Mouse (Mus musculus) MEL (cell line): ENCODE measurements around the gene Ssc5d. TPM values are rescaled to one million over a fixed set of nuclear protein-coding genes. Genes with fewer than 3 reads are reported as not detected.

ENCODE experiments used
- DNase-seq: peaks from one replicate; pipeline ENCODE4 v3.0.0; 2011; ENCODE audit warnings: low read depth, low spot score
- H3K27ac ChIP-seq: 2 replicates; pipeline ENCODE4 v1.5.1; 2012; ENCODE audit warnings: low read depth, mild to moderate bottlenecking, control low read depth, low read length, moderate library complexity; ENCODE audit not compliant: control insufficient read depth
- H3K27me3 ChIP-seq, 2 experiments: fragments of 150-350 bp in 1 of 2; sonication (generic) in 1 of 2; 2 replicates each; pipeline ENCODE4 v1.6.1; 2012; ENCODE audit warnings: low read length in 2 of 2, mild to moderate bottlenecking in 2 of 2, improper control_type of control experiment in 1 of 2, moderate library complexity in 1 of 2; ENCODE audit not compliant: insufficient read depth in 2 of 2, control insufficient read depth in 1 of 2
- H3K36me3 ChIP-seq, 2 experiments: 2 replicates each; pipeline ENCODE4 v1.6.1; 2012 to 2014; ENCODE audit warnings: low read length in 2 of 2, improper control_type of control experiment in 1 of 2, inconsistent platforms in 1 of 2, mild to moderate bottlenecking in 1 of 2; ENCODE audit not compliant: insufficient read depth in 2 of 2, control insufficient read depth in 1 of 2
- H3K4me1 ChIP-seq, 2 experiments: fragments of 150-350 bp in 1 of 2; sonication (generic) in 1 of 2; 2 replicates each; pipeline ENCODE4 v1.6.1; 2012; ENCODE audit warnings: low read length in 2 of 2, improper control_type of control experiment in 1 of 2, mild to moderate bottlenecking in 1 of 2; ENCODE audit not compliant: insufficient read depth in 2 of 2, control insufficient read depth in 1 of 2
- H3K4me3 ChIP-seq, 2 experiments: fragments of 150-350 bp in 1 of 2; sonication (generic) in 1 of 2; 2 replicates each; pipeline ENCODE4 v1.5.1; 2012; ENCODE audit warnings: low read depth in 2 of 2, low read length in 2 of 2, mild to moderate bottlenecking in 2 of 2, moderate library complexity in 2 of 2, control low read depth in 1 of 2, improper control_type of control experiment in 1 of 2; ENCODE audit not compliant: control insufficient read depth in 1 of 2, insufficient read depth in 1 of 2
- H3K79me2 ChIP-seq: 2 replicates; pipeline ENCODE4 v1.6.1; 2012; ENCODE audit warnings: mild to moderate bottlenecking, low read length, moderate library complexity; ENCODE audit not compliant: control insufficient read depth, poor library complexity, insufficient read depth
- H3K9ac ChIP-seq: 2 replicates; pipeline ENCODE4 v1.6.1; 2012; ENCODE audit warnings: low read depth, mild to moderate bottlenecking, control low read depth, low read length, moderate library complexity; ENCODE audit not compliant: control insufficient read depth, poor library complexity, severe bottlenecking
- H3K9me3 ChIP-seq: fragments of 150-350 bp; sonication (generic); replicated peaks from 2 replicates; pipeline ENCODE4 v1.6.1; 2012; ENCODE audit warnings: mild to moderate bottlenecking, low read length, improper control_type of control experiment, moderate library complexity; ENCODE audit not compliant: insufficient read depth
- BHLHE40 ChIP-seq: IDR thresholded peaks from 2 replicates; pipeline ENCODE4 v1.6.1; 2012; ENCODE audit warnings: low read depth, mild to moderate bottlenecking, inconsistent platforms, low read length, improper control_type of control experiment, borderline replicate concordance
- CHD1 ChIP-seq: IDR thresholded peaks from 2 replicates; pipeline ENCODE4 v1.6.1; 2012; ENCODE audit warnings: low read depth, mild to moderate bottlenecking, inconsistent platforms, low read length, improper control_type of control experiment
- E2F4 ChIP-seq: IDR thresholded peaks from 2 replicates; pipeline ENCODE4 v1.6.1; 2011; ENCODE audit warnings: low read depth, low read length, improper control_type of control experiment, borderline replicate concordance
- ELF1 ChIP-seq: IDR thresholded peaks from 2 replicates; pipeline ENCODE4 v1.6.1; 2014; ENCODE audit warnings: low read depth, mild to moderate bottlenecking, inconsistent platforms, low read length, improper control_type of control experiment, moderate library complexity
- EP300 ChIP-seq, 2 experiments: IDR thresholded peaks; 2 replicates each; pipeline ENCODE4 v1.6.1; 2011; ENCODE audit warnings: improper control_type of control experiment in 2 of 2, low read length in 2 of 2, low read depth in 1 of 2, mild to moderate bottlenecking in 1 of 2
- ETS1 ChIP-seq: IDR thresholded peaks from 2 replicates; pipeline ENCODE4 v1.6.1; 2012; ENCODE audit warnings: low read depth, mild to moderate bottlenecking, inconsistent platforms, low read length, improper control_type of control experiment, moderate library complexity
- GABPA ChIP-seq: IDR thresholded peaks from 2 replicates; pipeline ENCODE4 v1.6.1; 2012; ENCODE audit warnings: low read depth, mild to moderate bottlenecking, inconsistent platforms, low read length, improper control_type of control experiment, moderate library complexity
- HCFC1 ChIP-seq: IDR thresholded peaks from 2 replicates; pipeline ENCODE4 v1.6.1; 2012; ENCODE audit warnings: low read depth, mild to moderate bottlenecking, inconsistent platforms, low read length, improper control_type of control experiment, moderate library complexity
- JUND ChIP-seq: IDR thresholded peaks from 2 replicates; pipeline ENCODE4 v1.6.1; 2011; ENCODE audit warnings: low read depth, mild to moderate bottlenecking, improper control_type of control experiment, low read length
- KAT2A ChIP-seq: conservative IDR thresholded peaks from 2 replicates; pipeline ENCODE4 v1.6.1; 2012; ENCODE audit warnings: low read depth, low read length, improper control_type of control experiment, inconsistent platforms
- MAX ChIP-seq: IDR thresholded peaks from 2 replicates; pipeline ENCODE4 v1.6.1; 2011; ENCODE audit warnings: low read length, improper control_type of control experiment
- MAZ ChIP-seq: IDR thresholded peaks from 2 replicates; pipeline ENCODE4 v1.6.1; 2012; ENCODE audit warnings: low read depth, mild to moderate bottlenecking, inconsistent platforms, low read length, improper control_type of control experiment
- MEF2A ChIP-seq: IDR thresholded peaks from 2 replicates; pipeline ENCODE4 v1.6.1; 2014; ENCODE audit warnings: low read depth, mild to moderate bottlenecking, inconsistent platforms, low read length, improper control_type of control experiment; ENCODE audit not compliant: poor library complexity, insufficient replicate concordance, severe bottlenecking; ENCODE audit errors: extremely low read depth
- MYC ChIP-seq: IDR thresholded peaks from 2 replicates; pipeline ENCODE4 v1.6.1; 2011; ENCODE audit warnings: low read depth, mild to moderate bottlenecking, low read length, improper control_type of control experiment, moderate library complexity
- NRF1 ChIP-seq: IDR thresholded peaks from 2 replicates; pipeline ENCODE4 v1.6.1; 2014; ENCODE audit warnings: low read depth, mild to moderate bottlenecking, inconsistent platforms, low read length, improper control_type of control experiment, moderate library complexity; ENCODE audit not compliant: poor library complexity, insufficient read depth, severe bottlenecking
- RAD21 ChIP-seq: IDR thresholded peaks from 2 replicates; pipeline ENCODE4 v1.6.1; 2011; ENCODE audit warnings: mild to moderate bottlenecking, low read depth, low read length, improper control_type of control experiment
- RCOR1 ChIP-seq: IDR thresholded peaks from 2 replicates; pipeline ENCODE4 v1.6.1; 2012; ENCODE audit warnings: low read depth, mild to moderate bottlenecking, inconsistent platforms, low read length, improper control_type of control experiment
- SMC3 ChIP-seq: IDR thresholded peaks from 2 replicates; pipeline ENCODE4 v1.6.1; 2011; ENCODE audit warnings: low read depth, low read length, improper control_type of control experiment
- TAL1 ChIP-seq: IDR thresholded peaks from 2 replicates; pipeline ENCODE4 v1.6.1; 2012; ENCODE audit warnings: mild to moderate bottlenecking, inconsistent platforms, low read length, moderate library complexity, mixed read lengths
- USF1 ChIP-seq: IDR thresholded peaks from 2 replicates; pipeline ENCODE4 v1.6.1; 2014; ENCODE audit warnings: low read depth, mild to moderate bottlenecking, inconsistent platforms, low read length, improper control_type of control experiment, moderate library complexity
- ZMIZ1 ChIP-seq: IDR thresholded peaks from 2 replicates; pipeline ENCODE4 v1.6.1; 2012; ENCODE audit warnings: low read depth, mild to moderate bottlenecking, inconsistent platforms, low read length, improper control_type of control experiment, moderate library complexity
- ZNF384 ChIP-seq: IDR thresholded peaks from 2 replicates; pipeline ENCODE4 v1.6.1; 2012; ENCODE audit warnings: low read depth, mild to moderate bottlenecking, inconsistent platforms, low read length, improper control_type of control experiment
- polyA plus RNA-seq, 2 experiments: library from polyadenylated mRNA; stranded (reverse) in 1 of 2; unstranded in 1 of 2; fragments of >175 nt in 1 of 2; fragments of >200 nt in 1 of 2; gene quantifications; 2 replicates each; pipeline versions ENCODE4 v1.2.1 to v1.2.4; 2012; ENCODE audit warnings: low replicate concordance in 2 of 2, low read depth in 1 of 2; ENCODE audit not compliant: insufficient read length in 2 of 2, insufficient read depth in 1 of 2, missing spikeins in 1 of 2
- total RNA-seq: library from RNA; depleted of rRNA; stranded (reverse); fragments of 300-350 nt; gene quantifications from 2 replicates; pipeline ENCODE4 v1.2.3, GENCODE M21; 2012

Ssc5d gene
- total and polyA plus RNA-seq, 3 experiments = 0.04 to 0.17 TPM; not detected in 1

GRCm38 (mm10) chr7:4922508-4922907 lies 3.1 kb upstream of the Ssc5d start:
- Histone ChIP-seq H3K79me2 (no peaks in the 10 kb centered on the region), H3K9ac (no peak overlapping the region), H3K27ac (no peak overlapping the region), H3K9me3 (no peaks in the 10 kb centered on the region), H3K4me1 (no peaks in the 10 kb centered on the region), H3K27me3 (no peaks in the 10 kb centered on the region), H3K4me3 (no peak overlapping the region), H3K36me3 (no peaks in the 10 kb centered on the region)
- no peak for DNase-seq
- TF ChIP-seq HCFC1 = no peak
- no peak for TF ChIP-seq USF1
- TF ChIP-seq KAT2A = no peak
- no peak for TF ChIP-seq CHD1
- no peak for TF ChIP-seq EP300 (IDR thresholded peaks at IDR 0.05; ENCODE audit: low read depth in 1 of 2, low read length in 2 of 2)
- TF ChIP-seq ZNF384 = no peak
- TF ChIP-seq ELF1 = no peak
- no peak for TF ChIP-seq MAX
- TF ChIP-seq ETS1 = no peak
- no peak for TF ChIP-seq MEF2A
- no peak for TF ChIP-seq MAZ
- TF ChIP-seq JUND = no peak
- TF ChIP-seq NRF1 = no peak

DNA sequence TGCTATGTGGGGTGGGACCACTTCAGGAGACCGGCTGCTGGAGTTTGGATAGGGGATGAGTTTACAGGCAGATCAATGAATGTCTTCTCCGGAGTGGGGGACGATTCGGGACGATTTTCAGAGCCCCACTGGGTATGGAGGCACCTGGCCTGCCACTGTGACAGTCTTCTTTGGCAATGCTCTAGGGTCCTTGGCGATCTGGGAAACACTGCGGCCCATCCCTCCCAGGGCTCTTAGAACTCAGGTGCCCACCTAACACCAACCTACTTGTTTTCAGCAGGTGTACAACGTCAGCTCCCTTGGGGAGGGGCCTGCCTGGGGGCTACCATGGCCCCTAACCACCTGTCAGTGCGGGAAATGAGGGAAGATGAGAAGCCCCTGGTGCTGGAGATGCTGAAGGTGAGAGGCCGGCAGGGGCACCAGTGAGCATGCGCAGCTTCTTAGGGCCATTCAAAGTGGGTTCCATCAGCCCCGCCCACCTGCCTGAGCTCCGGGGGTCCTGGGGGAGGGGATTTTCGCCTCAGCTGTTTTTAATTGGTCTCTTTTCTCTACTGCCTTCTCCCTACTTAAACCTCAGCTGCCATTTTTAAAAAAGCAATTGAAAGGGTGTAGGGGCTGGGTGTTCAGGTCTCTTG lies 2.5 kb upstream of the Ssc5d start:
- H3K4me1 ChIP-seq = no peaks in the 10 kb centered on the region
- no peaks in the 10 kb centered on the region for H3K36me3 ChIP-seq
- TF ChIP-seq ZNF384 (no peak), TAL1 (no peak), RAD21 (no peak), MYC (no peak), ZMIZ1 (no peak), JUND (no peak), KAT2A (no peak), E2F4 (no peak), RCOR1 (no peak), SMC3 (no peak), ETS1 (no peak), BHLHE40 (no peak), GABPA (no peak), NRF1 (no peak)
- DNase-seq = no peak
- no peaks in the 10 kb centered on the region for H3K79me2 ChIP-seq
- H3K9me3 ChIP-seq = no peaks in the 10 kb centered on the region
- no peak overlapping the region for H3K27ac ChIP-seq
- H3K27me3 ChIP-seq = no peaks in the 10 kb centered on the region
- H3K4me3 ChIP-seq = no peak overlapping the region
- H3K9ac ChIP-seq = no peak overlapping the region
